Mouse (Mus musculus) skeletal muscle tissue, adult 2 months (tissue): ENCODE data around the gene Ano6.

Experiments
- DNase-seq: peaks from one replicate; pipeline ENCODE4 v3.0.0-alpha.2; 2012; ENCODE audit warnings: low read depth, low spot score

The Ano6 gene

DNA sequence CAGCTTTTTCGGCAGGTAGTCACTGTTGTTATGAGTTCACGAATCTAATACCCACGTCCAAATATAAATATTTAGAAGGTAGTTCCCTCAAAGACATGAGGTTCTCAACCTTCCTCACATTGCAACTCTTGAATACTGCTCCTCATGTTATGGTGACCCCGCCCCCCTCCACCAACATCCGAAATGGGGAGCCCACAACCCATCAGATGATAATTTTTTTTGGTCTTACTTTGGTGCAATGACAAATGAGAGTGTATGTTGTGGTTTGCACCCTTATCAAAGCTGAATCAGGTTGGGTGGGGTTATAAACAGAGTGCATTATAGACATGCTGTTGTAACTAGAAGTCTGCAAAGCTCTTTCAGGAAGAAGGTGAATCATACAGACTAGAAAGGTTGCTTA is 99.7 kb downstream of the Ano6 start:
- no peak for DNase-seq

DNA sequence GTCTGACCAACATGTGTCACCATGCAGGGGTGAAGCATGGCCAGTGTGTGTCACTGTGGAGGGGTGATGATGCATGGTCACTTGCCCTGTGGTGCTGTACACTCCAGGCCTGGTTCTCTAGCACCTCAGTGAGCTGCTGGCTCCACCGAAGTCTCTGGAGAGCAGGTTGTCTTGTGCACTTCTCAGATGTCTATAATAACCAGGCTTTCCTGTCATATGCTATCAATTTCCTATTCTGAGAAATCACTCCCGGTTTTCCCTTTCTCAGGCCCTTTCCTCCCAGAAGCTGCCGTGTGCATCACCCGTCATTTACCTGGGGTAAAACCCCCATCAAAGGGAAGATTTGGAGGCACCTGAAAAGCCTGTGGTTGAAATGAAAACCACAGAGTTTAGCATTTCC is 101.5 kb downstream of the Ano6 start:
- DNase-seq = no peak

DNA sequence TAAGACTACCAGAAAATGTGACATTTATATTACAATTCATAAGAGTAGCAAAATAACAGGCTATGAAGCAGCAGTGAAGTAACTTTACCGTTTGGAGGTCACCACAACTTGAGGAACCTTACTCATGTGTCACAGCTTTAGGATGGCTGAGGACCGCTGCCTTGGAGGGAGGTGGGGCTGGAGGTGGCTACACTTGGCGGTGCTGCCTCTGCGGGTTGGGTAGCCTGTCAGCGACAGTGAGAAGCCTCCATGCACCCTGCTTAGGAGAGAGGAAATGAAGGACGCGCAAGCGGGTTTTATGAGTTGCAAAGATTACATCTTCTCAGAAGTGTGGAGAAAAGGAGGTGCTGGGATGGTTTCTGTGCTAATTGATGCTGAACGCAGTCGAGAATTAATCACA is 102.3 kb downstream of the Ano6 start:
- no peak for DNase-seq

DNA sequence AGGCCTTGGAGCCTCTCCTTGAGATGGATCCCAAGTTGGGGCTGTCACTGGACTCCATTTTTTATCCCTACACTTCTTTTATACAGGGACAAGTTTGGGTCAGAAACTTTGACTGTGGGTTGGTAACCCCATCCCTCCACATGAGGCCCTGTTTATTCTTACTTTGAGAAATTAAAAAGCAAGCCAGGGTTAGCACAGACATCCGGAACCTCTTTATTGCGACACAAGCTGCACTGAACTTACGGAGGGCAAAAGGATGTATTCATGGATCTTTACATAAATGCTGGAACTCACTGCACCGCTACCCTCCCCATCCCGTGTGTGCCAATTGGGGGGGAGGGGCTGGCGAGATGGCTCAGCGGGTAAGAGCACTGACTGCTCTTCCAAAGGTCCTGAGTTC is 105.1 kb downstream of the Ano6 start:
- no peak for DNase-seq

DNA sequence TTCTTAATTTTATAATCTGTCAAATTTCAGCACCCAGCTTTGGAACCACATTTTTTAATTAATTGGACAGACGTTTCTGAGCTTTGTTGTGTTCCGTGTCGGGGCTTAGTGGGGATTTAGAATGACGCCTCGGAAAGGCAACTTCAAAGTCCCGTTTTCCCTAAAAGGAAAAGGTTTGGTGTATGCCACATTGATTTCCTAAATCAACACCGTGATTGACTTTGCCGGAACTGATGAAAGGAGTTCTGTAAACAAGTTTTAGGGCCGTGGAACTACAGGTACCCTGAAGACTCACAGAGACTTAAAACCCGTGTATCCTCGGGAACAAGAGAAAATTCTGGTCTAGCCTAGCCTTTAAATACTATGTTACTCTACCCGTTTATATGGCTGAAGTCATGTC is 107.0 kb downstream of the Ano6 start:
- no peak for DNase-seq

DNA sequence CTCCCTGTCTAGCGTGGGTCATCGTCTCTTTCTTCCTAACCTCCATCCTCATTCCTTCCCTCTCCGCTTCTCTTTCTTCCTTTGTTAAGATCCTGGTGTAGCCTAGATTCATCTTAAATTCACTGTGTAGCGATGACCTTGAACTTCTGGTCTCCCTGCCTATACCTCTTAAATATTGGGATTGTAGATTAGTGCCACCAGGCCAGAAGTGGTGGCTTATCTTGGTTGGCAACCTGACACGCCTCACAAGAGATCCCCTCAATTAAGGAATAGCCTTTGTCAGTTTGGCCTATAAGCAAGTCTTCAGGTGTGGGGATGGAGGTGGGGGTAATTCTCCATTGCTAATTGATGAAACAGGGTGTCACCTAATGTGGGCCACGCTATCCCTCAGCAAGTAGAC is 107.8 kb downstream of the Ano6 start:
- no peak for DNase-seq

DNA sequence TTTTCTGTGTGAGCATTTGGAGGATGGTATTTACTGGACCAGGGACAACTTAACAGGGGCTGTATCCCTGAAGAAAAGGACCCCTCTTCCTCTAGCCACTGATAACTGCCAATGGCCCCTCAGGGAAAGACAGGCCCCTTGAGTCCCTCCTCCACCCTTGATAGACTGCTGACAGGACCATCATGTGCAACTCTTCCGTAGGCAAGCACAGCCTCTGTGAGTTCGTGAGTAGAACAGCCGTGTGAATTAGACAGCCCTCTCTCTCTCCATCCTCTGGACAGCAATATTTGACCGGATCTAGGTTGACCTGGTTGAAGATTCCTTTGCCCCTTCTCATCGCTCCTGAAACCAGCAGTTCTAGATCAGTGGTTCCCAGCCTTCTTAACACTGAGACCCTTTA is 111.8 kb downstream of the Ano6 start:
- no peak for DNase-seq

DNA sequence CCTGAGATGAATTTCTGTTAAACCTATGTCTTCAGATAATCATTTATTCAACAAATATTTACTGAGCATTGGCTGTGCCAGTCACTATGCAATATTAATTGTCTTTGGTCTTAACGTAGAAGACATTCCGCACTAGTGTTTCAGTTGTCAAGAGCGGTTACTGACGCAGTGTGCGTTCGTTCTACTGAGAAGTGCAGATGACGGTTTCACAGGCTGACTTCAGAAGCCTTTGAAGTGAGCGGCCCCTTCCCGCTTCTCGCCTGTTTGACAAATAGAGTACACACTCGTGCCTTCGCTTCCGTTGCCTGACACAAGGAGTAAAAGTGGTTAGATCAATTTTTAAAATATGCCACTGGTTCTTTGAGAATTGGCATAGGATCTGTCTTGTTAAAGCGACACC is 113.6 kb downstream of the Ano6 start:
- no peak for DNase-seq

DNA sequence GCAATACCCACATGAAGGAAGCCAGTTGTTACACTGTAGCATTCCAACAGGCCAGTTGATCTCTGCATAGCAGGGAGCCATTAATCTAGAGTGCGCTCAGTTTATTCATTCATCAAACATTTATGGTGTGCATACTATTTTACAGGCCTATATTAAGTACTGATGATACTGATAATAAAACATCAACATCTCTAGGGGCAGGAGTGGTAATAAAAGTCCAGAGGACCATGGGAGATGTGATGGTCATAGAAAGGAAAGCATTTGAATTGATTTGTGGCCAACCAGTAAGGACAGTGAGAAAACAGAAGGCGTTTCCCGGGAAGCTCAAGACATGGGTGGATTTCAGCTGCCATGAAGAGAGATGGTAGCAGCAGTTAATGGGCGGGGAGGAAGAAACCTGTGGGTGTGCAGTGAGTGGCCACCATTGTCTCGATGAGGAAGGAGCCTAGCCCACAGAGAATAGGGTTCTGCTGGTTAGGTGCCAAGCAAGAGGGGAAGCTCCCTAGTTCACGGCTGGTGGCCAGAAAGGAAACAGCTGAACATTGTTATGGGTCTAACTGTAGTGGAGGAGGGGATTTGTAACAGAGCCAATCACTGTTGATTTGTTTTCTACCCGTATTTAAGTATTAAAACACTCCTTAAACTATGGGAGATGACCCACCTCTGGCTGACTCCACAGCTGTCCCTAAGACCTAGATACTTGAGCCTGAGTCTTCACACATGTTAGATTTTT is 115.5 kb downstream of the Ano6 start:
- DNase-seq = peak; percentile 62

DNA sequence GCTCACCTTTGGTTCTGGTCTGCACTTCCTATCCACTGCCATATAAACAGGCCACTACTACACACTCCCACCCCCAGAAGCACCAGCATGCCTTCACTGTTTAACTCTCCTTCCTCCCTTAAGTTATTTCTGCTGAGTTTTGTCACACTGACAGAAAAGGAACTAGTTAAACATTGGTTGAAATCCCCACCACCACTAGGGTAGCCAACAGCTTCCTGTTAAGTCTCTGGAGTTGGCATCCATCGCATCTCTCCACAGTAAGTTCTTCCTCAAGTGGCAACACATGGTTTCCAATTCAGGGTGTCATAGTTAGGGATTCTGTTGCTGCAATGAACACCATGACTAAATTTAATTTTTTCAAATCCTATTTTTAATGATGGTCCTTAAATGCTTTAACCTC is 116.2 kb downstream of the Ano6 start:
- DNase-seq = no peak

DNA sequence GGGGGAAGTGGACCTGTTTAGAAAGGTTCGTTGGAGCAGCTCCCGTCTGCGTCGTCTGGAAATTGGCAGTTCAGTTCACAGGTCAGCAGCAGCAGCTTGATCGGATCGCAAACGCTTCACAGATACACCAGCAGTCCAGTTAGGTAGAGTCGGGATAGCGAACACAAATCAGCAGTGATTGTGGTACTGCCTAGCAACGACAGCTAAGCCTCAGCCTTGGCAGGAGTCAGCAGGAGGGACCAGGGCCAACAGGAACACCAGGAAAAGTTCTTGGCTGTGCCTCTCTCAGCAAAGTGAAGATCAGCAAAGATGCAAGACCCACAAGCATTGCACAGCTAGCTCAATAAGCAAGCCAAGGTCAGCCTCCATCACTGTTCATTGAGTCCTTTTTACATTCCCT is 116.7 kb downstream of the Ano6 start:
- DNase-seq = peak; percentile 77

DNA sequence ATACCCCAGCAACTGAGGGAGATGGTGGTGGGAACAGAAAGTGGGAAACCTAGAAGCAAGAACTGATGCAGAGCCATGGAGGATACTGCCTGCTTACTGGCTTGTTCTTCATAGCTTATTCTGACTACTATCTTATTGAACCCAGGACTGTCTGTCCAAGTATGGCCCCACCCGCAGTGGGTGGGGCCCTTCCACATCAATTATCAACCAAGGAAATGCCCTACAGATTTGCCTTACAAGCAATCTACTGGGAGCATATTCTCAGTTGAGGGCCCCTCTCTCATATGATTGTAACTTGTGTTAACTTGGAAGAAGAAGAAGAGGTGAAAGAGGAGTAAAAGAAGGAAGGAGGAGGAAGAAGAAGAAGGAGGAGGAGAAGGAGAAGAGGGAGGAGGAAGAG is 117.3 kb downstream of the Ano6 start:
- DNase-seq = no peak

DNA sequence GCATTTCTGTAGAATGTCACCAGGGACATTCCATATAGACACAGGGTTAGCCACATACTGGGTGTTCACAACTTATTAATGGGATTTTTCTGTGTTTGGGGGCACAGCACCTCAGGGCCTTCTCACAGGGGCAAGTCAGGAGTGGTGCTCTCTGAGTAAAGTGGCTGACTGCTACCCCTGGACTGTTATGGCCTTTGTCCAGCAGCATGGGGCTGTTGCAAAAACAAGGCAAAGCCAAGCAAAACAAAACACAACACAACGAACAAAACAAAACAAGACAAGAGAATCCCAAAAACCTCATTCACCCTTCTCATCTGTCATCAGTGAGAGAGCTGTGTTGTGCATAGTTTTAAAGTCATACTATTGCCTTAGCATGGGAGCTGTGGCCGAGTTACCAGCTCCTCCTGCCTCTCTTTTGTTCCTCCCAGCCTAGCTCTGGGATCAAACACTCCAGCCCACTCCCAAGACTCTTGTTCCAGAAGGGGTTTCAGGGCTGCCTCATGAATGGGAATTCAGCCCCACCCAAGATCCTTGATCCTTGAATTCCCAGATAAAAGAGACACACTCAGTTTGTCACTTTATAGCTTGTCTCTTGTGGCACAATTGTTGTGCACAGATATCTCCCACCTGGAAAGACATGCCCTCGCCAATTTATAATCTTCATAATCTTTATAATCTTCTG is 119.6 kb downstream of the Ano6 start:
- DNase-seq = no peak

DNA sequence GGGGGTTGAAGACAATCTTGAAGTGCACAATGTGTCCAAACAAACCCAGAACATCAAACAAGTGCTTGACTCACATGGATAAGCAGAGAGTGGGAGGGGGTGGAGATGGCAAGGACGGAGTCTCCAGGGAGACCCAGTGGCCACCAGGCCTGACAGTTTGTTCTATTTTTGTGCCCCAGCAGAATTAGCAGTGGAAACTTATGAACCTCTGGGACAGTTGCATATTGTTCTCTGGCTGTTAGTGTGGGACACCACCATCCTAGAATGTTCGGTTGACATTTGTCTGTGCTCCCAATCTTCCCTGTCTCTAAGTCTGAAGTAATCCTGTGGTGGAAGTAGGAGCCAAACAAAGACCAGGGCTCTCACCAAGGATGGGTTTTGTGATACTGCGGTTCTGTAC is 124.3 kb downstream of the Ano6 start:
- no peak for DNase-seq

DNA sequence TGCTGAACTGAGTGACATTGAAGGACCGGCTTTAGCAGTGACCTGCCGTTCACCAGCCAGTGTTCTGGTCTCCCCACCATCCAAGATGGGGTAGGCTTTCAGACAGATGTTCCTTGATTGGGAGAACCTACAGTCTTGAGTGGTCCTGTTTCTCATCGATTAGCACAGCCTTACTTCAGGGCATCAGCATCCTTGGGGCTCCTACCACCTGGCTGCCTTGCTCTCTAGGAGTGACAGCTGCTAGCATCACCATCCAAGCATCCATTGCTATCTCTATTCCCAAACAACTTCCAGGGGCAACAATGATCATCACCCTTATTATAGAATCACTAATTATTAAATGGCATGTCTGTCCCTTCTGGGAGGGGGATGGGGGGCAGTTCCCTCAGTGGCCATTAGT is 124.8 kb downstream of the Ano6 start:
- no peak for DNase-seq

DNA sequence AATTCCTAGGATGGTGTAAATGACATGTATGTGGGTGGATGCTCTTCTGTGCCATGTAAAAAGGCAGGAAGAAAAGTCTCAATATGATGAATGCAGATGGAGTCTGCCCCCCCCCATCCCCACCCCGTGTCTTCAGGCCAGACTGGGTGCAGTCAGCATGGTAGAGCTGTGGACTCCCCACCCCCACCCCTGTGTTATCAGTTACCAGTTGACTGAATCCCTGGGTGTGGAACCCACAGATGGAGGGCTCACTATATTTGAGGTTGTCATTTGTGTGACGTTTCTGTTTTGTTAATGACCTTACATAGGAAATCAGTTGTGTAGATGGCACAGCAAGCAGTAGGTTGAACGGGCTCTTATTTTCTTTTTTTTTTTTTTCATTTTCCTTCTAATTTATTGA is 126.7 kb downstream of the Ano6 start:
- no peak for DNase-seq

DNA sequence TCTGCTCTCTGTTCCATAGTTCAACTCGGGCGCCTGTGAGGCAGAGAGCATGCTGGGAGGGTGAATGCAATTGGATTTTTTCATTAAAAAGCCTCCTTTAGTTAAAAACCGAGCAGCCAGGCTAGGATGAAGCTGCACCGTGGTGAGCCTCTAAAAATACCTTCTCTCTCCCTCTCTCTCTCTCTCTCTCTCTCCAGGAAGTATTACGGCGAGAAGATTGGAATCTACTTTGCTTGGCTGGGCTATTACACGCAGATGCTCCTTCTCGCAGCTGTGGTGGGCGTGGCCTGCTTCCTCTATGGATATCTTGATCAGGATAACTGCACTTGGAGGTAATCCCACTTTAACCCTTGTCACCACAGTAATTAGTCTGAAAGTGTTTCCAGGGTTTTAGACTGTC is 129.4 kb downstream of the Ano6 start:
- DNase-seq = peak; percentile 30

DNA sequence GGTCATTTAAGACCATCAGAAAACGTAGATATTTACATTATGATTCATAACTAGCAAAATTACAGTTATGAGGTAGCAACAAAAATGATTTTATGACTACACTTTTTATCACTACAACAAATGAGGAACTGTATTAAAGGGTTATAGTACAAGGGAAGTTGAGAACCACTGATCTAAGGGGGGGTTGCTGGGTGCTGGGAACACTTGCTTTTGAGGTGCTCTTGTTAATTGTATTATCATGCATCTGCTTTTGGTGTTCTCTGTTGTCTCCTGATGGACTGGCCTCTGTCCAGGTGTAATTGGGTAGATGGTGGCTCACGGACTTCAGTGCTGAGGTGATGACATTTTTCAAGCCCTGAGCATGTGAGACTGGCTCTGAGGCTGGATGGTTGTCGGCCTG is 130.4 kb downstream of the Ano6 start:
- no peak for DNase-seq

DNA sequence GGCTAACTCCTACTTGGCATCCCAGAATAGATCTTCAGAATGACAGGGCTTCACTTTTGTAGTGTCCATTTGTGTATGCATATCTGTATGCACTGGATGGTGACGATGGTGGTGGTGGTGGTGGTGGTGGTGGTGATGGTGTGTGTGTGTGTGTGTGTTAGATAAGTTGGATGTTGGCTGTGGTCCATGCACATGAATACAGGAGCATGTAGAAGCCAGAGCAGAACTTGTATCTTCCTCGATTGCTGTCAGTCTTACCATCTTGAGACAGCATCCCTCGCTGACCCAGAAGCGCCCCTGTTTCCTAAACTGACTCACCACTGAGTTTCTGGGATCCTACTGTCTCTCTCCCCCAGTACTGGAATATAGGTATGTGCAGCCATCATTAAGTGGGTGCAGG is 131.0 kb downstream of the Ano6 start:
- DNase-seq = no peak

DNA sequence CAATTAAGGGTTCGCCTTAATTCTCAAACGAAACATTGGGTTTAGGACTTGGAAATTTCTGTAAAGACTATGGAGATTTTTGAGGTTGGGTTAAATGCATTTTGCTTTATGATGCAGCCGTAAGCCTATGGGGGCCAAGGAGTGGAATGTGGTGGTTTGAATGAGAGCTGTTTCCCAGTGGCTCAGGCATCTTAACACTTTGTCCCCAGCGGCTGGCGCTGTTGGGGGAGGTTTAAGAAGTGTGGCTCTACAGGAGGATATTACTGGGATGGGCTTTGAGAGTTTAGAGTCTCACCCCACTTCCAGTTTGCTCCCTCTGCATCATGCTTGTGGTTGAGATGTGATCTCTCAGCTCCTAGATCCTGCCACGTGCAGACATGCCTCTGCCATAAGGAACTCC is 131.9 kb downstream of the Ano6 start:
- DNase-seq = no peak

DNA sequence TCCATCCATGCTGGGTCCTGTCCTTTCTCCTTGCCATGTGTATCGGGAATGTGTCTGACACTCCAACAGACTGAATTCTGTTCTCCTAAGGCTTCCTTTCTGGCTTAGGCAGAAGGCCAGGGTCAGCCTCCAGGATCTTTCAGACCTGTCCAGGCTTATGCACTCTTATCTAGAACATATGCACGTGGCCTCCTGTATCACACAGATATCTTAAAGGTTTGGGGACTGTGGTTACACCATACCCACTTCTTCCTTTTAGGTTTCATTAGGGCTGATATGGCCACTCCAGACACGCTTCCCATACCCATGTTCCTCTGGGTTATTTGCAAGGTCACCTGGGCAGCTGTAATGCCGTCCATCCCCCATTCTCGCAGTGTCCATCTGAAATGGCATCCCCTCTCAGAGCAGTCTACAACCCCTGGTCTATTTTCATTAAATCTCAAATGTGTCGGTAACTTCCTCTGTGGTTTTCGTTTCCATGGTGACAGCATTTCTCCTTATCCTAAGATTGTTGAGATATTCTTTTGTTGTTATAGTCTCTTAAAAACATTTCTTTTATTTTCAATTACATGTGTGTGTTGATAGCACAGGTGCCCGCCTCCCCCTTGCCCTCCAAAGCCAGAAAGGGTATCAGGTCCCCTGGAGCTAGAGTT is 134.8 kb downstream of the Ano6 start:
- DNase-seq = no peak

DNA sequence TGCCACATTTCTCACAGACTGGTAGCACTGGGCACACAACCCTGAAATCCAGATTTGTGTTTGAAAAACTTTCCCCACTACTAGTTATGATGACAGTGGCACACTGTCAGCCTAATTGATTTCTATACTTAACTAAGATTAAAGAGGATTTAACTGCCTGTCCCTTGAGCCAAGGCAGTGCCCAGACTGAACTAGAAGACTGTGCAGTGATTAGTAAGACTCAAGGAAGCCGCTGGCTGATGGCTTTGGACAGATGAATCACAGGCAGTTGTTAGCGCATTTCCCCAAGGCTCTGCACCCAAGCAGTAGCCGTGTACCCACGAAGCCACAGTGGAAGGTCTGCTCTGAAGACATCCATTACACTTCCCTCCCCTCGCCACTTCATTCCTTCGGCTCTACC is 138.4 kb downstream of the Ano6 start:
- no peak for DNase-seq
